Mouse (Mus musculus): ENCODE data around the gene Slc30a7. TPM values are rescaled to one million over a fixed set of nuclear protein-coding genes. Genes with fewer than 3 reads are reported as not detected.

Slc30a7 gene
- total and polyA plus RNA-seq, 3 experiments, result 15.0 to 38.9 (median 25.3) TPM

GRCm38 (mm10) chr3:115953088-115953487 is 54.1 kb downstream of the Slc30a7 start:
- Histone ChIP-seq H3K27ac (ENCODE audit: insufficient read depth, low read depth) (peak overlapping the region; percentile 24; the same call in 1 of the 2 replicates), H3K79me2 (replicated peaks; ENCODE audit: control insufficient read depth, extremely low read depth, insufficient read depth, poor library complexity, severe bottlenecking) (no peaks in the 10 kb centered on the region), H3K9ac (ENCODE audit: insufficient read depth, low read depth) (no peak overlapping the region), H3K4me2 (ENCODE audit: insufficient read depth, low read depth, poor library complexity, severe bottlenecking) (peak overlapping the region; percentile 37), H3K36me3 (replicated peaks in 1 of 2; ENCODE audit: control insufficient read depth in 1 of 2, insufficient read depth in 1 of 2, low read length in 1 of 2) (peaks cover 43 to 92% of the 10 kb centered on the region in 2 experiments), H3K27me3 (replicated peaks) (no peaks in the 10 kb centered on the region), H3K9me3 (replicated peaks; ENCODE audit: low read length) (no peaks in the 10 kb centered on the region), H3K4me1 (ENCODE audit: control insufficient read depth in 1 of 2, insufficient read depth in 2 of 2) (peaks cover 11 to 26% of the 10 kb centered on the region in 2 experiments), H3K4me3 (replicated peaks in 1 of 3; ENCODE audit: low read depth in 2 of 3, low read length in 2 of 3, poor library complexity in 1 of 3) (no peak overlapping the region)
- dilution Hi-C loops (cut with MboI; ENCODE audit: extremely low pct_ligation_motif_present, extremely low pct_unique_long_range_greater_than_20kb, low sequenced_read_pairs) (no loop called here), in situ Hi-C loops (cut with MboI; ENCODE audit: low pct_ligation_motif_present, low pct_unique_long_range_greater_than_20kb, low sequenced_read_pairs) (no loop called here)
- TF ChIP-seq POLR2AphosphoS2 (IDR thresholded peaks at IDR 0.05; ENCODE audit: low read depth, low read length) (no peak), MYC (IDR thresholded peaks at IDR 0.05; ENCODE audit: low read depth, low read length) (no peak), MXI1 (IDR thresholded peaks at IDR 0.05; ENCODE audit: low read depth, low read length) (no peak), CTCF (conservative IDR thresholded peaks at IDR 0.05 in 1 of 2, IDR thresholded peaks at IDR 0.05 in 1 of 2; ENCODE audit: low read depth in 2 of 2, low read length in 2 of 2) (no peak), MAZ (IDR thresholded peaks at IDR 0.05; ENCODE audit: low read depth, low read length) (peak; percentile 63; the same call in 1 of the 2 replicates), TBP (conservative IDR thresholded peaks at IDR 0.05; ENCODE audit: low read depth, low read length) (no peak), SMC3 (IDR thresholded peaks at IDR 0.05; ENCODE audit: low read depth, low read length) (no peak; the same call in 1 of the 2 replicates), RAD21 (IDR thresholded peaks at IDR 0.05; ENCODE audit: low read depth, low read length) (no peak), MAX (IDR thresholded peaks at IDR 0.05; ENCODE audit: low read length) (no peak), IRF4 (IDR thresholded peaks at IDR 0.05; ENCODE audit: low read depth, low read length) (peak; percentile 93), NELFE (IDR thresholded peaks at IDR 0.05; ENCODE audit: low read depth, low read length) (no peak), KAT2A (IDR thresholded peaks at IDR 0.05; ENCODE audit: insufficient replicate concordance, low read length) (peak; percentile 85), ETS1 (conservative IDR thresholded peaks at IDR 0.05; ENCODE audit: low read depth, low read length) (peak; percentile 83), POLR2A (IDR thresholded peaks at IDR 0.05; ENCODE audit: low read depth, low read length) (no peak), PAX5 (IDR thresholded peaks at IDR 0.05; ENCODE audit: low read length) (no peak), BHLHE40 (IDR thresholded peaks at IDR 0.05; ENCODE audit: low read depth, low read length) (peak; percentile 84), ZNF384 (IDR thresholded peaks at IDR 0.05; ENCODE audit: low read depth, low read length) (peak; percentile 13; the same call in 1 of the 2 replicates), USF1 (IDR thresholded peaks at IDR 0.05; ENCODE audit: low read depth, low read length) (no peak), ELF1 (IDR thresholded peaks at IDR 0.05; ENCODE audit: low read depth, low read length) (no peak), JUND (conservative IDR thresholded peaks at IDR 0.05; ENCODE audit: low read depth, low read length) (no peak), UBTF (IDR thresholded peaks at IDR 0.05; ENCODE audit: low read depth, low read length) (no peak), E2F4 (IDR thresholded peaks at IDR 0.05; ENCODE audit: insufficient replicate concordance, low read depth, low read length) (no peak), MAFK (IDR thresholded peaks at IDR 0.05; ENCODE audit: insufficient replicate concordance, low read length) (peak; percentile 87), JUN (IDR thresholded peaks at IDR 0.05; ENCODE audit: insufficient read depth, low read depth, low read length) (no peak), GABPA (IDR thresholded peaks at IDR 0.05; ENCODE audit: insufficient replicate concordance, low read depth, low read length) (no peak), HCFC1 (IDR thresholded peaks at IDR 0.05; ENCODE audit: low read depth, low read length) (no peak), TCF12 (IDR thresholded peaks at IDR 0.05; ENCODE audit: low read depth, low read length) (peak; percentile 70; the same call in 1 of the 2 replicates), CHD2 (IDR thresholded peaks at IDR 0.05; ENCODE audit: low read length) (peak; percentile 49; the same call in 1 of the 2 replicates), ZC3H11A (IDR thresholded peaks at IDR 0.05; ENCODE audit: low read depth, low read length) (no peak), RCOR1 (conservative IDR thresholded peaks at IDR 0.05; ENCODE audit: low read depth, low read length) (0 out of 2 replicates have a peak, but pooled peaks have one; percentile 55), SIN3A (IDR thresholded peaks at IDR 0.05; ENCODE audit: low read length) (0 out of 2 replicates have a peak, but pooled peaks have one; percentile 15), USF2 (conservative IDR thresholded peaks at IDR 0.05; ENCODE audit: low read depth, low read length) (no peak), NRF1 (IDR thresholded peaks at IDR 0.05; ENCODE audit: low read depth, low read length) (no peak), ZMIZ1 (IDR thresholded peaks at IDR 0.05; ENCODE audit: low read depth, low read length) (no peak), EP300 (IDR thresholded peaks at IDR 0.05; ENCODE audit: low read length) (peak; percentile 80), CHD1 (IDR thresholded peaks at IDR 0.05; ENCODE audit: low read depth, low read length) (no peak), MEF2A (IDR thresholded peaks at IDR 0.05; ENCODE audit: borderline replicate concordance, low read depth, low read length) (peak; percentile 87; the same call in 1 of the 2 replicates)
- DNase-seq (ENCODE audit: extremely low read depth), result peak; percentile 66
